Mouse (Mus musculus): Measurements from ENCODE around the gene Nop9. TPM values are rescaled to one million over a fixed set of nuclear protein-coding genes. Genes with fewer than 3 reads are reported as not detected.

Gene Nop9
- 44.1 and 45.9 TPM in 2 replicates for polyA plus RNA-seq (2016; fragmentation: Nextera tagmentation; extraction: Ambion mirVana)

- Histone ChIP-seq H3K4me3 (peak within 1 kb of the TSS; percentile 92), H3K4me2 (replicated peaks) (peak within 1 kb of the TSS; percentile 96), H3K9ac (replicated peaks) (peak within 1 kb of the TSS; percentile 83), H3K27ac (replicated peaks) (no peak within 1 kb of the TSS), H3K36me3 (peaks cover 29% of the 10 kb centered on the region), H3K9me3 (no peaks in the 10 kb centered on the region), H3K27me3 (no peaks in the 10 kb centered on the region), H3K4me1 (peaks cover 29% of the 10 kb centered on the region)
- 1% methylated on average over 48 of the region's 48 CpGs for WGBS
- peak; percentile 88 for ATAC-seq (ENCODE audit: low FRiP score, low read depth)
These were observed at the start of gene Nop9, which contains the start of gene Dhrs1 for GRCm38 (mm10) chr14:55745180-55745860. TSS of gene Nop9 (plus strand) at chr14:55745693. TSS of gene Dhrs1 (minus strand) at chr14:55745690.

- H3K4me1 ChIP-seq, result no peaks in the 10 kb centered on the region
- H3K4me2 ChIP-seq (replicated peaks), result no peak overlapping the region
- H3K27me3 ChIP-seq, result 0 out of 2 replicates have a peak, but pooled peaks cover 4% of the 10 kb centered on the region
- no peak overlapping the region for H3K9ac ChIP-seq (replicated peaks)
- no peak overlapping the region for H3K27ac ChIP-seq (replicated peaks)
- no peaks in the 10 kb centered on the region for H3K9me3 ChIP-seq
- WGBS, result 83% methylated on average over 4 of the region's 4 CpGs
- H3K36me3 ChIP-seq, result no peaks in the 10 kb centered on the region
- no peak for ATAC-seq (ENCODE audit: low FRiP score, low read depth)
- H3K4me3 ChIP-seq, result no peak overlapping the region
These were observed 48.3 kb upstream of the Nop9 start for GRCm38 (mm10) chr14:55697226-55697625.

GRCm38 (mm10) chr14:55701131-55701530 lies 44.4 kb upstream of the Nop9 start:
- no peaks in the 10 kb centered on the region for H3K36me3 ChIP-seq
- ATAC-seq (ENCODE audit: low FRiP score, low read depth), result no peak
- no peaks in the 10 kb centered on the region for H3K9me3 ChIP-seq
- WGBS, result 56% methylated on average over 9 of the region's 9 CpGs
- peaks cover 4% of the 10 kb centered on the region; the same call in 1 of the 2 replicates for H3K27me3 ChIP-seq
- no peak overlapping the region for H3K4me2 ChIP-seq (replicated peaks)
- H3K27ac ChIP-seq (replicated peaks), result no peak overlapping the region
- H3K4me1 ChIP-seq, result no peaks in the 10 kb centered on the region
- H3K9ac ChIP-seq (replicated peaks), result no peak overlapping the region
- no peak overlapping the region for H3K4me3 ChIP-seq

- H3K4me3 ChIP-seq, result no peak overlapping the region
- H3K27me3 ChIP-seq, result peaks cover 4% of the 10 kb centered on the region; the same call in 1 of the 2 replicates
- H3K4me1 ChIP-seq, result no peaks in the 10 kb centered on the region
- no peak overlapping the region for H3K9ac ChIP-seq (replicated peaks)
- WGBS, result 70% methylated on average over 6 of the region's 6 CpGs
- H3K9me3 ChIP-seq, result no peaks in the 10 kb centered on the region
- no peak for ATAC-seq (ENCODE audit: low FRiP score, low read depth)
- no peak overlapping the region for H3K4me2 ChIP-seq (replicated peaks)
- H3K36me3 ChIP-seq, result no peaks in the 10 kb centered on the region
- no peak overlapping the region for H3K27ac ChIP-seq (replicated peaks)
These were observed 42.7 kb upstream of the Nop9 start for GRCm38 (mm10) chr14:55702761-55703160.

GRCm38 (mm10) chr14:55706051-55706600 lies 39.4 kb upstream of the Nop9 start:
- Histone ChIP-seq H3K27me3 (no peaks in the 10 kb centered on the region; the same call in 1 of the 2 replicates), H3K9me3 (no peaks in the 10 kb centered on the region), H3K4me1 (no peaks in the 10 kb centered on the region), H3K27ac (replicated peaks) (no peak overlapping the region), H3K36me3 (no peaks in the 10 kb centered on the region), H3K9ac (replicated peaks) (no peak overlapping the region), H3K4me2 (replicated peaks) (no peak overlapping the region), H3K4me3 (no peak overlapping the region)
- no peak for ATAC-seq (ENCODE audit: low FRiP score, low read depth)
- 94% methylated on average over 8 of the region's 8 CpGs for WGBS

- no peaks in the 10 kb centered on the region for H3K4me1 ChIP-seq
- no peak overlapping the region for H3K9ac ChIP-seq (replicated peaks)
- no peak overlapping the region for H3K4me2 ChIP-seq (replicated peaks)
- no peaks in the 10 kb centered on the region for H3K36me3 ChIP-seq
- H3K27me3 ChIP-seq, result peaks cover 8% of the 10 kb centered on the region
- 83% methylated on average over 5 of the region's 5 CpGs for WGBS
- H3K4me3 ChIP-seq, result no peak overlapping the region
- H3K9me3 ChIP-seq, result no peaks in the 10 kb centered on the region
- no peak for ATAC-seq (ENCODE audit: low FRiP score, low read depth)
- H3K27ac ChIP-seq (replicated peaks), result no peak overlapping the region
These were observed 38.1 kb upstream of the Nop9 start for GRCm38 (mm10) chr14:55707397-55707796.

- Histone ChIP-seq H3K4me3 (no peak overlapping the region), H3K27me3 (peaks cover 26% of the 10 kb centered on the region), H3K27ac (replicated peaks) (no peak overlapping the region), H3K4me1 (peaks cover 3% of the 10 kb centered on the region; the same call in 1 of the 2 replicates), H3K4me2 (replicated peaks) (no peak overlapping the region), H3K36me3 (no peaks in the 10 kb centered on the region), H3K9me3 (no peaks in the 10 kb centered on the region), H3K9ac (replicated peaks) (no peak overlapping the region)
- ATAC-seq (ENCODE audit: low FRiP score, low read depth), result no peak
- WGBS, result 90% methylated on average over 4 of the region's 4 CpGs
These were observed 36.0 kb upstream of the Nop9 start for GRCm38 (mm10) chr14:55709509-55709908.

- peaks cover 7% of the 10 kb centered on the region for H3K36me3 ChIP-seq
- ATAC-seq (ENCODE audit: low FRiP score, low read depth), result no peak
- peaks cover 3% of the 10 kb centered on the region; the same call in 1 of the 2 replicates for H3K4me1 ChIP-seq
- H3K9ac ChIP-seq (replicated peaks), result no peak overlapping the region
- no peak overlapping the region for H3K27ac ChIP-seq (replicated peaks)
- H3K4me2 ChIP-seq (replicated peaks), result no peak overlapping the region
- no peaks in the 10 kb centered on the region for H3K9me3 ChIP-seq
- peaks cover 26% of the 10 kb centered on the region for H3K27me3 ChIP-seq
- WGBS, result 80% methylated on average over 7 of the region's 7 CpGs
- no peak overlapping the region for H3K4me3 ChIP-seq
These were observed 33.7 kb upstream of the Nop9 start for GRCm38 (mm10) chr14:55711786-55712185.

- Histone ChIP-seq H3K4me2 (replicated peaks) (0 out of 2 replicates have a peak overlapping the region, but pooled peaks have one; percentile 6), H3K4me3 (no peak overlapping the region), H3K27me3 (peaks cover 26% of the 10 kb centered on the region), H3K9ac (replicated peaks) (no peak overlapping the region), H3K36me3 (peaks cover 16% of the 10 kb centered on the region), H3K9me3 (no peaks in the 10 kb centered on the region), H3K27ac (replicated peaks) (no peak overlapping the region), H3K4me1 (peaks cover 3% of the 10 kb centered on the region; the same call in 1 of the 2 replicates)
- ATAC-seq (ENCODE audit: low FRiP score, low read depth), result 0 out of 2 replicates have a peak, but pooled peaks have one; percentile 19
- 15% methylated on average over 25 of the region's 25 CpGs for WGBS
These were observed 32.3 kb upstream of the Nop9 start for GRCm38 (mm10) chr14:55713007-55713728.

GRCm38 (mm10) chr14:55713729-55714122 lies 31.8 kb upstream of the Nop9 start, which contains the start of gene Tgm1:
TSS of gene Tgm1 (minus strand) at chr14:55713926.
- Histone ChIP-seq H3K4me3 (no peak within 1 kb of the TSS), H3K4me2 (replicated peaks) (0 out of 2 replicates have a peak within 1 kb of the TSS, but pooled peaks have one; percentile 6), H3K27ac (replicated peaks) (no peak within 1 kb of the TSS), H3K4me1 (peaks cover 3% of the 10 kb centered on the region; the same call in 1 of the 2 replicates), H3K27me3 (peaks cover 26% of the 10 kb centered on the region), H3K9ac (replicated peaks) (no peak within 1 kb of the TSS), H3K36me3 (peaks cover 21% of the 10 kb centered on the region), H3K9me3 (no peaks in the 10 kb centered on the region)
- no peak for ATAC-seq (ENCODE audit: low FRiP score, low read depth)
- 26% methylated on average over 4 of the region's 4 CpGs for WGBS

- H3K4me3 ChIP-seq, result no peak overlapping the region
- WGBS, result 36% methylated on average over 6 of the region's 6 CpGs
- H3K27ac ChIP-seq (replicated peaks), result no peak overlapping the region
- peaks cover 3% of the 10 kb centered on the region; the same call in 1 of the 2 replicates for H3K4me1 ChIP-seq
- H3K9ac ChIP-seq (replicated peaks), result no peak overlapping the region
- peaks cover 26% of the 10 kb centered on the region for H3K27me3 ChIP-seq
- no peak for ATAC-seq (ENCODE audit: low FRiP score, low read depth)
- no peak overlapping the region for H3K4me2 ChIP-seq (replicated peaks)
- no peaks in the 10 kb centered on the region for H3K9me3 ChIP-seq
- peaks cover 30% of the 10 kb centered on the region for H3K36me3 ChIP-seq
These were observed 30.6 kb upstream of the Nop9 start for GRCm38 (mm10) chr14:55714893-55715292.

GRCm38 (mm10) chr14:55716271-55716670 lies 29.2 kb upstream of the Nop9 start:
- no peak overlapping the region for H3K27ac ChIP-seq (replicated peaks)
- no peak overlapping the region for H3K9ac ChIP-seq (replicated peaks)
- WGBS, result 88% methylated on average over 6 of the region's 6 CpGs
- ATAC-seq (ENCODE audit: low FRiP score, low read depth), result no peak
- no peaks in the 10 kb centered on the region for H3K9me3 ChIP-seq
- no peak overlapping the region for H3K4me3 ChIP-seq
- peaks cover 5% of the 10 kb centered on the region; the same call in 1 of the 2 replicates for H3K4me1 ChIP-seq
- H3K4me2 ChIP-seq (replicated peaks), result no peak overlapping the region
- peaks cover 26% of the 10 kb centered on the region for H3K27me3 ChIP-seq
- H3K36me3 ChIP-seq, result peaks cover 30% of the 10 kb centered on the region
